Mouse (Mus musculus) adrenal gland, adult 18-20 months (tissue): ENCODE data around the gene Atp6v1e2. TPM values are rescaled to one million over a fixed set of nuclear protein-coding genes. Genes with fewer than 3 reads are reported as not detected.

Experiments used
- DNase-seq, 2 experiments: peaks; one replicate each; pipeline ENCODE4 v3.0.0; 2021 to 2022; ENCODE audit warnings: low spot score in 2 of 2
- total RNA-seq, 2 experiments: library from RNA; stranded (reverse); gene quantifications; 1 replicate in 1 of 2; 2 replicates in 1 of 2; pipeline ENCODE4 v1.2.3; 2021

The Atp6v1e2 gene
- total RNA-seq, 2 experiments from 2014 or later: not detected

- peak; percentile 52 to 53 for DNase-seq
Observed at GRCm38 (mm10) chr17:86918786-86919185, 28.9 kb downstream of the Atp6v1e2 start.

- no peak for DNase-seq
Observed at GRCm38 (mm10) chr17:86917048-86917447, 30.6 kb downstream of the Atp6v1e2 start, which contains the start of gene Tmem247. Tmem247 (plus strand) TSS chr17:86917348.

- DNase-seq: peak in 1 of 2 experiments; percentile 14
Observed at GRCm38 (mm10) chr17:86915540-86915939, 32.2 kb downstream of the Atp6v1e2 start.

GRCm38 (mm10) chr17:86913003-86913607 lies 34.6 kb downstream of the Atp6v1e2 start:
- no peak for DNase-seq

- DNase-seq: peak in 1 of 2 experiments; percentile 10
Observed at GRCm38 (mm10) chr17:86911261-86911660, 36.4 kb downstream of the Atp6v1e2 start.

- no peak for DNase-seq
Observed at GRCm38 (mm10) chr17:86909733-86910495, 37.8 kb downstream of the Atp6v1e2 start.

- no peak for DNase-seq
Observed at GRCm38 (mm10) chr17:86908316-86908715, 39.4 kb downstream of the Atp6v1e2 start.

GRCm38 (mm10) chr17:86907092-86907491 lies 40.6 kb downstream of the Atp6v1e2 start:
- no peak for DNase-seq

- DNase-seq: no peak
Observed at GRCm38 (mm10) chr17:86906601-86907000, 41.1 kb downstream of the Atp6v1e2 start.

GRCm38 (mm10) chr17:86906136-86906461 lies 41.6 kb downstream of the Atp6v1e2 start:
- DNase-seq: peak; percentile 76 to 82

GRCm38 (mm10) chr17:86905297-86906135 lies 42.2 kb downstream of the Atp6v1e2 start:
- peak in 1 of 2 experiments; percentile 25 for DNase-seq

- DNase-seq: no peak
Observed at GRCm38 (mm10) chr17:86904206-86904605, 43.5 kb downstream of the Atp6v1e2 start.

- no peak for DNase-seq
Observed at GRCm38 (mm10) chr17:86903596-86903995, 44.1 kb downstream of the Atp6v1e2 start.

- DNase-seq: no peak
Observed at GRCm38 (mm10) chr17:86902399-86903067, 45.2 kb downstream of the Atp6v1e2 start.

- no peak for DNase-seq
Observed at GRCm38 (mm10) chr17:86900564-86900963, 47.1 kb downstream of the Atp6v1e2 start.

GRCm38 (mm10) chr17:86899821-86900220 lies 47.9 kb downstream of the Atp6v1e2 start:
- no peak for DNase-seq

- DNase-seq: no peak
Observed at GRCm38 (mm10) chr17:86897486-86898165, 50.1 kb downstream of the Atp6v1e2 start.

- no peak for DNase-seq
Observed at GRCm38 (mm10) chr17:86895191-86895590, 52.5 kb downstream of the Atp6v1e2 start.
